Mouse (Mus musculus): ENCODE measurements around the gene Gm7137. TPM values are rescaled to one million over a fixed set of nuclear protein-coding genes. Genes with fewer than 3 reads are reported as not detected.
"Not testable (repeated sequence)": the region's sequence is repeated elsewhere in the genome, so short reads cannot be mapped to it uniquely, and the experiment has no call there.

Gene Gm7137
- polyA plus RNA-seq, 2 experiments, result not detected

- no peaks in the 10 kb centered on the region for H3K9me3 ChIP-seq (ENCODE audit: control insufficient read depth, low read length)
- TF ChIP-seq CTCF (IDR thresholded peaks at IDR 0.05; ENCODE audit: low read depth) (peak; percentile 75), EP300 (IDR thresholded peaks at IDR 0.05; ENCODE audit: low read depth) (no peak)
- DNase-seq (ENCODE audit: low read depth in 3 of 3, low spot score in 3 of 3), result no peak
- no peak for ATAC-seq (ENCODE audit: insufficient read depth)
- WGBS (ENCODE audit: insufficient replicate concordance), result 17% methylated on average over 5 of the region's 5 CpGs
- no peaks in the 10 kb centered on the region for H3K4me1 ChIP-seq (replicated peaks; ENCODE audit: control insufficient read depth in 2 of 2, insufficient read depth in 2 of 2, low read length in 1 of 2)
- H3K27me3 ChIP-seq (ENCODE audit: control insufficient read depth, insufficient read depth, low read length), result no peaks in the 10 kb centered on the region
- no peak overlapping the region for H3K4me3 ChIP-seq (ENCODE audit: insufficient read depth in 1 of 2, low read depth in 2 of 2, low read length in 2 of 2)
- H3K9ac ChIP-seq (replicated peaks), result no peak overlapping the region
- no peak overlapping the region for H3K27ac ChIP-seq
- H3K4me2 ChIP-seq (ENCODE audit: low read depth), result no peak overlapping the region
- no peaks in the 10 kb centered on the region for H3K36me3 ChIP-seq (replicated peaks; ENCODE audit: control insufficient read depth, insufficient read depth, low read depth)
These were observed 27.5 kb upstream of the Gm7137 start for GRCm38 (mm10) chr10:77815514-77815913.

GRCm38 (mm10) chr10:77814382-77814781 lies 26.4 kb upstream of the Gm7137 start, which contains the start of gene Gm2696:
Gene Gm2696 (plus strand): TSS chr10:77814682.
- TF ChIP-seq EP300 (IDR thresholded peaks at IDR 0.05; ENCODE audit: low read depth), result no peak
- TF ChIP-seq CTCF (IDR thresholded peaks at IDR 0.05; ENCODE audit: low read depth), result no peak
- ATAC-seq (ENCODE audit: insufficient read depth) (no peak), DNase-seq (ENCODE audit: low read depth in 3 of 3, low spot score in 3 of 3) (no peak)
- WGBS (ENCODE audit: insufficient replicate concordance), result 34% methylated on average over 4 of the region's 4 CpGs
- no peak within 1 kb of the TSS for H3K9ac ChIP-seq (replicated peaks)
- no peaks in the 10 kb centered on the region for H3K9me3 ChIP-seq (ENCODE audit: control insufficient read depth, low read length)
- no peak within 1 kb of the TSS for H3K27ac ChIP-seq
- H3K4me3 ChIP-seq (ENCODE audit: insufficient read depth in 1 of 2, low read depth in 2 of 2, low read length in 2 of 2), result no peak within 1 kb of the TSS
- no peaks in the 10 kb centered on the region for H3K4me1 ChIP-seq (replicated peaks; ENCODE audit: control insufficient read depth in 2 of 2, insufficient read depth in 2 of 2, low read length in 1 of 2)
- H3K4me2 ChIP-seq (ENCODE audit: low read depth), result no peak within 1 kb of the TSS
- H3K27me3 ChIP-seq (ENCODE audit: control insufficient read depth, insufficient read depth, low read length), result no peaks in the 10 kb centered on the region
- H3K36me3 ChIP-seq (replicated peaks; ENCODE audit: control insufficient read depth, insufficient read depth, low read depth), result no peaks in the 10 kb centered on the region

- Histone ChIP-seq H3K4me2 (ENCODE audit: low read depth) (no peak within 1 kb of the TSS), H3K4me1 (replicated peaks; ENCODE audit: control insufficient read depth in 2 of 2, insufficient read depth in 2 of 2, low read length in 1 of 2) (no peaks in the 10 kb centered on the region), H3K27me3 (ENCODE audit: control insufficient read depth, insufficient read depth, low read length) (no peaks in the 10 kb centered on the region), H3K36me3 (replicated peaks; ENCODE audit: control insufficient read depth, insufficient read depth, low read depth) (no peaks in the 10 kb centered on the region), H3K4me3 (ENCODE audit: insufficient read depth in 1 of 2, low read depth in 2 of 2, low read length in 2 of 2) (no peak within 1 kb of the TSS), H3K27ac (no peak within 1 kb of the TSS), H3K9ac (replicated peaks) (no peak within 1 kb of the TSS), H3K9me3 (ENCODE audit: control insufficient read depth, low read length) (no peaks in the 10 kb centered on the region)
- TF ChIP-seq EP300 (IDR thresholded peaks at IDR 0.05; ENCODE audit: low read depth) (no peak), CTCF (IDR thresholded peaks at IDR 0.05; ENCODE audit: low read depth) (no peak)
- DNase-seq (ENCODE audit: low read depth in 3 of 3, low spot score in 3 of 3) (no peak), ATAC-seq (ENCODE audit: insufficient read depth) (no peak)
- WGBS (ENCODE audit: insufficient replicate concordance), result 59% methylated on average over 5 of the region's 5 CpGs
These were observed 23.7 kb upstream of the Gm7137 start, which contains the start of gene Gm9507 for GRCm38 (mm10) chr10:77811743-77812142. Gene Gm9507 (minus strand): TSS chr10:77811843.

GRCm38 (mm10) chr10:77804095-77804494 lies 16.1 kb upstream of the Gm7137 start:
- Histone ChIP-seq H3K9ac (replicated peaks) (no peak overlapping the region), H3K4me1 (replicated peaks; ENCODE audit: control insufficient read depth in 2 of 2, insufficient read depth in 2 of 2, low read length in 1 of 2) (no peaks in the 10 kb centered on the region), H3K9me3 (ENCODE audit: control insufficient read depth, low read length) (no peaks in the 10 kb centered on the region), H3K27ac (no peak overlapping the region), H3K4me2 (ENCODE audit: low read depth) (no peak overlapping the region), H3K36me3 (replicated peaks; ENCODE audit: control insufficient read depth, insufficient read depth, low read depth) (no peaks in the 10 kb centered on the region), H3K27me3 (ENCODE audit: control insufficient read depth, insufficient read depth, low read length) (no peaks in the 10 kb centered on the region), H3K4me3 (ENCODE audit: insufficient read depth in 1 of 2, low read depth in 2 of 2, low read length in 2 of 2) (no peak overlapping the region)
- DNase-seq (ENCODE audit: low read depth in 3 of 3, low spot score in 3 of 3) (no peak), ATAC-seq (ENCODE audit: insufficient read depth) (no peak)
- WGBS (ENCODE audit: insufficient replicate concordance), result 40% methylated on average over 3 of the region's 3 CpGs
- TF ChIP-seq EP300 (IDR thresholded peaks at IDR 0.05; ENCODE audit: low read depth) (no peak), CTCF (IDR thresholded peaks at IDR 0.05; ENCODE audit: low read depth) (no peak)

- Histone ChIP-seq H3K36me3 (replicated peaks; ENCODE audit: control insufficient read depth, insufficient read depth, low read depth) (no peaks in the 10 kb centered on the region), H3K27ac (no peak within 1 kb of the TSS), H3K4me2 (ENCODE audit: low read depth) (no peak within 1 kb of the TSS), H3K27me3 (ENCODE audit: control insufficient read depth, insufficient read depth, low read length) (no peaks in the 10 kb centered on the region), H3K9ac (replicated peaks) (no peak within 1 kb of the TSS), H3K9me3 (ENCODE audit: control insufficient read depth, low read length) (no peaks in the 10 kb centered on the region), H3K4me3 (ENCODE audit: insufficient read depth in 1 of 2, low read depth in 2 of 2, low read length in 2 of 2) (no peak within 1 kb of the TSS), H3K4me1 (replicated peaks; ENCODE audit: control insufficient read depth in 2 of 2, insufficient read depth in 2 of 2, low read length in 1 of 2) (no peaks in the 10 kb centered on the region)
- TF ChIP-seq CTCF (IDR thresholded peaks at IDR 0.05; ENCODE audit: low read depth) (no peak), EP300 (IDR thresholded peaks at IDR 0.05; ENCODE audit: low read depth) (no peak)
- ATAC-seq (ENCODE audit: insufficient read depth), result no peak
- DNase-seq (ENCODE audit: low read depth in 3 of 3, low spot score in 3 of 3), result no peak
- 46% methylated on average over 8 of the region's 8 CpGs for WGBS (ENCODE audit: insufficient replicate concordance)
These were observed 11.0 kb upstream of the Gm7137 start, which contains the start of gene Gm19668 for GRCm38 (mm10) chr10:77798921-77799508. Gene Gm19668 (minus strand): TSS chr10:77799133.

- not testable (repeated sequence) for H3K9me3 ChIP-seq (ENCODE audit: control insufficient read depth, low read length); H3K4me2 ChIP-seq (ENCODE audit: low read depth); H3K27ac ChIP-seq; H3K9ac ChIP-seq (replicated peaks); H3K4me1 ChIP-seq (replicated peaks; ENCODE audit: control insufficient read depth in 2 of 2, insufficient read depth in 2 of 2, low read length in 1 of 2); H3K36me3 ChIP-seq (replicated peaks; ENCODE audit: control insufficient read depth, insufficient read depth, low read depth); DNase-seq (ENCODE audit: low read depth in 3 of 3, low spot score in 3 of 3); H3K4me3 ChIP-seq (ENCODE audit: insufficient read depth in 1 of 2, low read depth in 2 of 2, low read length in 2 of 2); H3K27me3 ChIP-seq (ENCODE audit: control insufficient read depth, insufficient read depth, low read length); ATAC-seq (ENCODE audit: insufficient read depth)
- 48% methylated on average over 3 of the region's 3 CpGs for WGBS (ENCODE audit: insufficient replicate concordance)
These were observed 10.3 kb upstream of the Gm7137 start for GRCm38 (mm10) chr10:77798164-77798920.
